Mouse (Mus musculus) ES-E14 (cell line): ENCODE results near the gene Otp. TPM values are rescaled to one million over a fixed set of nuclear protein-coding genes. Genes with fewer than 3 reads are reported as not detected.

Experiments used
- DNase-seq: peaks from one replicate; pipeline ENCODE4 v3.0.0-alpha.2; 2013; ENCODE audit warnings: low read depth, low spot score
- H3K27ac ChIP-seq: 2 replicates; pipeline ENCODE4 v1.5.1; 2012; ENCODE audit warnings: low read depth, mild to moderate bottlenecking, low read length, moderate library complexity, mixed read lengths; ENCODE audit not compliant: poor library complexity, insufficient read depth, severe bottlenecking
- H3K36me3 ChIP-seq: 2 replicates; pipeline ENCODE4 v1.6.1; 2012; ENCODE audit warnings: mild to moderate bottlenecking, low read length, moderate library complexity, mixed read lengths; ENCODE audit not compliant: control insufficient read depth, poor library complexity, insufficient read depth, severe bottlenecking
- H3K4me1 ChIP-seq, 2 experiments: fragments of 150-350 bp in 1 of 2; sonication (generic) in 1 of 2; 2 replicates each; pipeline ENCODE4 v1.6.1; 2012; ENCODE audit warnings: low read length in 2 of 2, mild to moderate bottlenecking in 1 of 2, mixed read lengths in 1 of 2; ENCODE audit not compliant: control insufficient read depth in 2 of 2, insufficient read depth in 2 of 2, poor library complexity in 1 of 2
- H3K4me3 ChIP-seq, 2 experiments: fragments of 150-350 bp in 1 of 2; sonication (generic) in 1 of 2; 2 replicates each; pipeline ENCODE4 v1.5.1; 2012; ENCODE audit warnings: low read length in 2 of 2, low read depth in 1 of 2, mild to moderate bottlenecking in 1 of 2, mixed read lengths in 1 of 2; ENCODE audit not compliant: insufficient read depth in 1 of 2, poor library complexity in 1 of 2, severe bottlenecking in 1 of 2
- H3K9ac ChIP-seq: 2 replicates; pipeline ENCODE4 v1.6.1; 2012; ENCODE audit warnings: low read depth, mild to moderate bottlenecking, low read length, mixed read lengths; ENCODE audit not compliant: poor library complexity, insufficient read depth, severe bottlenecking
- H3K9me3 ChIP-seq: fragments of 150-350 bp; sonication (generic); 2 replicates; pipeline ENCODE4 v1.6.1; 2012; ENCODE audit warnings: low read depth, mild to moderate bottlenecking, low read length; ENCODE audit not compliant: control insufficient read depth, insufficient read depth
- CHD2 ChIP-seq: IDR thresholded peaks from 2 replicates; pipeline ENCODE4 v1.6.1; 2014; ENCODE audit warnings: mild to moderate bottlenecking, low read depth, low read length, inconsistent platforms
- HCFC1 ChIP-seq: IDR thresholded peaks from 2 replicates; pipeline ENCODE4 v1.6.1; 2012; ENCODE audit warnings: low read length, inconsistent platforms, borderline replicate concordance; ENCODE audit not compliant: insufficient read depth
- MAFK ChIP-seq: IDR thresholded peaks from 2 replicates; pipeline ENCODE4 v1.6.1; 2014; ENCODE audit warnings: mild to moderate bottlenecking, low read depth, low read length, inconsistent platforms; ENCODE audit not compliant: insufficient read depth
- ZC3H11A ChIP-seq: IDR thresholded peaks from 2 replicates; pipeline ENCODE4 v1.6.1; 2012; ENCODE audit warnings: low read depth, mild to moderate bottlenecking, inconsistent platforms, low read length, borderline replicate concordance
- ZNF384 ChIP-seq: IDR thresholded peaks from 2 replicates; pipeline ENCODE4 v1.6.1; 2012; ENCODE audit warnings: low read depth, low read length, inconsistent platforms
- in situ Hi-C, 2 experiments: fragments of 600-800 bp; cut with MboI; formaldehyde crosslinking; loops; one replicate each; pipeline ENCODE4 v1.15.1; 2025; ENCODE audit warnings: low sequenced_read_pairs in 2 of 2, inconsistent platforms in 1 of 2; ENCODE audit not compliant: unreplicated experiment in 2 of 2
- total RNA-seq: library from RNA; depleted of rRNA; stranded (reverse); fragments of 300-350 nt; gene quantifications from 2 replicates; pipeline ENCODE4 v1.2.3, GENCODE M21; 2012

Otp gene
- total RNA-seq, 1 experiment = not detected

- Histone ChIP-seq H3K36me3 (no peaks in the 10 kb centered on the region), H3K4me3 (peak overlapping the region; percentile 61)
- no peak for TF ChIP-seq ZNF384
- TF ChIP-seq ZC3H11A = no peak
- TF ChIP-seq HCFC1 = no peak
Measured at GRCm38 (mm10) chr13:94883163-94883965, 8.0 kb downstream of the Otp start.

GRCm38 (mm10) chr13:94883966-94884960 is 8.9 kb downstream of the Otp start:
- peak overlapping the region; percentile 61; a peak in 3 of 4 replicates for H3K4me3 ChIP-seq
- no peak overlapping the region for H3K9ac ChIP-seq
- H3K9me3 ChIP-seq = no peaks in the 10 kb centered on the region
- DNase-seq = no peak
- in situ Hi-C loops = no loop called here
- no peaks in the 10 kb centered on the region for H3K36me3 ChIP-seq
- H3K4me1 ChIP-seq = peaks cover 0 to 7% of the 10 kb centered on the region in 2 experiments; a peak in 1 of 4 replicates
- H3K27ac ChIP-seq = no peak overlapping the region
- TF ChIP-seq ZNF384 (no peak), CHD2 (no peak), MAFK (no peak), ZC3H11A (no peak), HCFC1 (no peak)

More at GRCm38 (mm10) chr13:94883163-94883965, 8.0 kb downstream of the Otp start:
- H3K27ac ChIP-seq = no peak overlapping the region
- no peak for DNase-seq
- in situ Hi-C loops = no loop called here
- no peaks in the 10 kb centered on the region for H3K9me3 ChIP-seq
- peaks cover 0 to 7% of the 10 kb centered on the region in 2 experiments; a peak in 1 of 4 replicates for H3K4me1 ChIP-seq
- peak overlapping the region; percentile 39; the same call in 1 of the 2 replicates for H3K9ac ChIP-seq

GRCm38 (mm10) chr13:94885291-94886235 is 10.2 kb downstream of the Otp start:
- in situ Hi-C loops = no loop called here
- Histone ChIP-seq H3K9ac (peak overlapping the region; percentile 40; the same call in 1 of the 2 replicates), H3K4me1 (peaks cover 0 to 7% of the 10 kb centered on the region in 2 experiments; a peak in 1 of 4 replicates), H3K36me3 (no peaks in the 10 kb centered on the region), H3K4me3 (peak overlapping the region; percentile 23 to 58; a peak in 2 of 4 replicates), H3K9me3 (no peaks in the 10 kb centered on the region), H3K27ac (no peak overlapping the region)
- peak; percentile 78 for TF ChIP-seq CHD2
- TF ChIP-seq HCFC1 = no peak
- no peak for DNase-seq

GRCm38 (mm10) chr13:94907841-94908240 is 32.4 kb downstream of the Otp start:
- Histone ChIP-seq H3K36me3 (no peaks in the 10 kb centered on the region), H3K9ac (no peak overlapping the region), H3K4me3 (no peak overlapping the region), H3K9me3 (no peaks in the 10 kb centered on the region), H3K4me1 (no peaks in the 10 kb centered on the region; a peak in 2 of 4 replicates), H3K27ac (no peak overlapping the region)
- no peak for DNase-seq
- TF ChIP-seq ZC3H11A (no peak), MAFK (no peak), ZNF384 (no peak), HCFC1 (no peak), CHD2 (no peak)
- in situ Hi-C loops = no loop called here
